Mouse (Mus musculus) neutrophil, adult 65 days (primary cell): Measurements from ENCODE around the gene Slamf9. TPM values are rescaled to one million over a fixed set of nuclear protein-coding genes. Genes with fewer than 3 reads are reported as not detected.

Experiments
- total RNA-seq: library from RNA; stranded (reverse); gene quantifications from 2 replicates; pipeline ENCODE4 v1.2.4, GENCODE M21; 2023

The Slamf9 gene
- total RNA-seq = 0.35 and 0.41 TPM in 2 replicates

GRCm38 (mm10) chr1:172475054-172475741 is at the start of gene Slamf9:
Gene Slamf9 (plus strand): TSS chr1:172475358.

DNA sequence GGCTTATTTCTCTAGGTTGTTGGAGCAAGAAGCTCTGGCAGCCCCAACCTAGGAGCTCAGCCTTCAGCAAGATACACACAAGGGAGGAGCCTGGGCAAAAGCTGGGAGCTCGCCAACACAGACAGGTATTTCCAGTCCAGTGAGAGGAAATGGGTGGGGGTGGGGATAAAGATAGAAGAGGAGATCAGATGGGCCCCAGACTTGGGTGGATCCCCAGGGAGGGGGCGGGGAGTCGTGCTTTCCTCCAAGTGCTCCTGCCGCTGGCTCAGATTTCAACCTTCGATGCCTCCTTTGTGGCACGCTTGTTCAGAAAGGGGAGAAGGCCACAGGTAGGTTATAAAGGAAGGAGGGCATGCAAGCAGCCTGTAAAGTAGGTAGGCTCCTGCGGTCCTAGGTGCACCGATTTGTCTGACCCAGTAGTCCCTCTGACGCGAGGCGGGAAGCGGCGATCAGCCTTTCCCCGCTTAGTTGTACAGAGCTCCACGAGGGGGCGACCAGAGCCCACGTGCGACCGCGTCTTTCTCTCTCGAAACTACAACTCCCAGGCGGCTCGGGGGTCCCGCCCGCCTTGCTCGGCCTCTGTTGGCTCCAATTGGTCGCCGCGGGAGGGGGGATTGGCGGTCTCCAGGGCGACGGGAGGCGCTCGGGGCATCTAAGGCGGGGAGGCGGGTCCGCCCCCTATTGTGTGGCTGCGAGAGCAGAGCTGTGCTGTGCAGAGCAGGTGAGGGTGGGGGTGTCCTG is 6.6 kb downstream of the Slamf9 start, which contains the start of gene Igsf9:
TSS of gene Igsf9 (plus strand) at position 249 of the 741 bp plus-strand sequence.

GRCm38 (mm10) chr1:172499765-172500441 is 24.7 kb downstream of the Slamf9 start, which contains the start of gene Tagln2:
Gene Tagln2 (plus strand): TSS chr1:172500047.

GRCm38 (mm10) chr1:172520576-172521440 is 45.6 kb downstream of the Slamf9 start, which contains the start of gene Cfap45:
Gene Cfap45 (plus strand): TSS chr1:172520801.

Other genes starting within 250 kb of the Slamf9 start
- not detected in 2 replicates for gene Atp1a4, start 216.9 kb upstream of the Slamf9 start, total RNA-seq
- gene Igsf8, start 213.7 kb upstream of the Slamf9 start, total RNA-seq = 20.9 and 27.6 TPM in 2 replicates
- gene Atp1a2, start 177.3 kb upstream of the Slamf9 start, total RNA-seq = not detected in 2 replicates
- not detected in 2 replicates for gene Kcnj9, start 146.0 kb upstream of the Slamf9 start, total RNA-seq
- 2.7 and 2.9 TPM in 2 replicates for gene Kcnj10, start 134.1 kb upstream of the Slamf9 start, total RNA-seq
- 15.5 and 19.6 TPM in 2 replicates for gene Pigm, start 98.8 kb upstream of the Slamf9 start, total RNA-seq
- gene Igsf9, start 6.4 kb downstream of the Slamf9 start, total RNA-seq = 0.48 TPM in 1 of 2 replicates, not detected in the other
- 175 and 215 TPM in 2 replicates for gene Tagln2, start 24.7 kb downstream of the Slamf9 start, total RNA-seq
- gene Cfap45, start 45.4 kb downstream of the Slamf9 start, total RNA-seq = 0.38 and 0.86 TPM in 2 replicates
- gene Vsig8, start 80.6 kb downstream of the Slamf9 start, total RNA-seq = not detected in 2 replicates
- 0.76 and 2.4 TPM in 2 replicates for gene Slamf8, start 115.2 kb downstream of the Slamf9 start, total RNA-seq
- gene Fcrl6, start 127.2 kb downstream of the Slamf9 start, total RNA-seq = not detected in 2 replicates
- 1.0 and 2.0 TPM in 2 replicates for gene Dusp23, start 157.6 kb downstream of the Slamf9 start, total RNA-seq
- gene Crp, start 222.7 kb downstream of the Slamf9 start, total RNA-seq = not detected in 2 replicates